Mouse (Mus musculus) C2C12 (cell line): ENCODE data around the gene Prickle2. TPM values are rescaled to one million over a fixed set of nuclear protein-coding genes. Genes with fewer than 3 reads are reported as not detected.

Experiments used
- H3K27me3 ChIP-seq: one replicate; pipeline ENCODE4 v1.6.1; 2011; ENCODE audit not compliant: control insufficient read depth, insufficient read depth, insufficient read length
- H3K36me3 ChIP-seq: one replicate; pipeline ENCODE4 v1.6.1; 2011; ENCODE audit not compliant: control insufficient read depth, insufficient read depth
- H3K4me3 ChIP-seq: one replicate; pipeline ENCODE4 v1.5.1; 2011; ENCODE audit warnings: mild to moderate bottlenecking, control low read depth; ENCODE audit not compliant: poor library complexity, insufficient read depth, severe bottlenecking
- H3K79me2 ChIP-seq: one replicate; pipeline ENCODE4 v1.6.1; 2011; ENCODE audit not compliant: control insufficient read depth, insufficient read depth
- H3K79me3 ChIP-seq: one replicate; pipeline ENCODE4 v1.6.1; 2011; ENCODE audit warnings: low read depth, control low read depth
- H3ac ChIP-seq: one replicate; pipeline ENCODE3; 2011; ENCODE audit warnings: low read depth; ENCODE audit not compliant: control insufficient read depth, insufficient read length
- CEBPB ChIP-seq: IDR thresholded peaks from one replicate; pipeline ENCODE4 v1.6.1; 2011; ENCODE audit warnings: low read depth, mild to moderate bottlenecking, control low read depth, moderate library complexity
- CTCF ChIP-seq: IDR thresholded peaks from one replicate; pipeline ENCODE4 v1.5.1; 2011; ENCODE audit not compliant: control insufficient read depth, insufficient read depth, insufficient read length
- FOSL1 ChIP-seq: IDR thresholded peaks from one replicate; pipeline ENCODE4 v1.8.0; 2011; ENCODE audit warnings: mild to moderate bottlenecking, low read length; ENCODE audit not compliant: poor library complexity, insufficient read depth, severe bottlenecking
- MAX ChIP-seq: IDR thresholded peaks from one replicate; pipeline ENCODE4 v1.6.1; 2011; ENCODE audit warnings: mild to moderate bottlenecking, control low read depth
- MYOD1 ChIP-seq: IDR thresholded peaks from one replicate; pipeline ENCODE4 v1.6.1; 2011; ENCODE audit warnings: low read depth; ENCODE audit not compliant: control insufficient read depth, insufficient read length
- MYOG ChIP-seq: IDR thresholded peaks from one replicate; pipeline ENCODE4 v1.6.1; 2011; ENCODE audit not compliant: control insufficient read depth, insufficient read length; ENCODE audit errors: extremely low read depth
- USF1 ChIP-seq: IDR thresholded peaks from one replicate; pipeline ENCODE4 v1.6.1; 2011; ENCODE audit warnings: low read depth, mild to moderate bottlenecking, control low read depth, moderate library complexity
- polyA plus RNA-seq: library from polyadenylated mRNA; unstranded; fragments of >200 nt; fragmentation: generic; extraction: Trizol; gene quantifications from one replicate; pipeline ENCODE4 v1.2.1, GENCODE M21; 2012; ENCODE audit warnings: missing spikeins

Prickle2 gene
- polyA plus RNA-seq, 1 experiment = 0.02 TPM

DNA sequence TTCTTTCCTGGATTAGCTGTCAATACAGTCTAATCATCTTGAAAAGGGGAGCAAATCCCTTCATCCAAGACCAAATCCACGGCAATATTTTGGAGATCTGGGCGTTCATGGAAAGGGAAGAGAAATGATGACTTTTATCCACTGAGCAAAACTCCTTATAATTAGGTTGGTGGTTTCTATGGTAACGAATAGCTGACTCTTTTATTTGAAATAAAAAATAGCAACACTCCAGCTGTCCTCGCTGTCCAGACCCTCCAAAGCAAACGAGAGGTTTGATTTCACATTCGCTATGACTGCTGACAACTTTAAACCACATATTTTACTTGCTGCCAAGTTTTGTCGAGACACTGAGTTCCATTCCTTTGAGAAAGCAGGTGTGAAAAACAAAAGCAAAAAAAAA lies 64.0 kb downstream of the Prickle2 start:
- TF ChIP-seq MYOG = no peak
- H3K36me3 ChIP-seq = no peaks in the 10 kb centered on the region
- H3K79me3 ChIP-seq = no peaks in the 10 kb centered on the region
- no peaks in the 10 kb centered on the region for H3K79me2 ChIP-seq
- no peaks in the 10 kb centered on the region for H3K27me3 ChIP-seq
- no peak overlapping the region for H3K4me3 ChIP-seq
- no peak overlapping the region for H3ac ChIP-seq

DNA sequence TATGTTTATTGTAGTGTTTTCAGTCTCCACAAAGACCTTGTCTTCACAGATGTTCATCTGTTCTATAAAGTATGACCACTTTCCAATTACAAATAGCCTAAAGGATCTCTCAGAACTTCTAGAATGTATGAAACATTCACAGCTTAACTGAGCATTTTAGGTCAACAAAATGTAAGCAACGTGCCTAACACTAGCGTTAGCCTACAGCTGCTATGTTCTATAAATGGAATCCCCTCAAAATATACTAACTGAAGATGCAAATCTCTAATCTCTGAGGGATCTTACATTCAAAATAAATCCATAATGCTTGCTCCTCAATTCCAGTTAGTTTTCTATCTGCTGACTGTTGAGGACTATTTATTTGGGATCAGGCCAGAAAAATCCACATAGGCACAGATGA lies 65.1 kb downstream of the Prickle2 start:
- no peaks in the 10 kb centered on the region for H3K36me3 ChIP-seq
- H3K27me3 ChIP-seq = no peaks in the 10 kb centered on the region
- no peak overlapping the region for H3K4me3 ChIP-seq
- no peak overlapping the region for H3ac ChIP-seq
- TF ChIP-seq CTCF = no peak
- no peak for TF ChIP-seq FOSL1
- TF ChIP-seq MYOG = no peak
- TF ChIP-seq MAX = no peak
- TF ChIP-seq CEBPB = no peak
- no peak for TF ChIP-seq USF1
- no peaks in the 10 kb centered on the region for H3K79me3 ChIP-seq
- H3K79me2 ChIP-seq = no peaks in the 10 kb centered on the region

DNA sequence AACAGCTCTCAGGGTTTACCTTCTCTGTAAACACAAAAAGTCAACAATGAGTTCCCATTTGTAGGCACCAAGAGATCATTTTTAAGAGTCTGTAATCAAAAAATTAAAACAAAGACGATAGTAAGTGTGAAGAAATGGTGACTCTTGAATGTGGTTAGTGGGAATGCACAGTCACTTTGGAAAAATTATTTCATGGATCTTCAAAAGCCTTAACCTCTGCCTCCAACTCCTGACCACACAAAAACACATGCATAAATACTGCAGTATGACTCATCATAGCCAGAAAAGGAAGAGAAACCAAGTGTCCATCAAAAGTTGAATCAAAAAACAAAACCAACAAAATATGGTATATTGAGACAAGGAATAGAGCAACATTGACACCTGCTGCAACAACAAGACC lies 69.5 kb downstream of the Prickle2 start:
- Histone ChIP-seq H3K36me3 (no peaks in the 10 kb centered on the region), H3K79me3 (no peaks in the 10 kb centered on the region), H3ac (no peak overlapping the region), H3K4me3 (no peak overlapping the region), H3K27me3 (no peaks in the 10 kb centered on the region), H3K79me2 (no peaks in the 10 kb centered on the region)
- TF ChIP-seq CEBPB (no peak), MYOD1 (no peak), FOSL1 (no peak), CTCF (no peak), USF1 (no peak)

DNA sequence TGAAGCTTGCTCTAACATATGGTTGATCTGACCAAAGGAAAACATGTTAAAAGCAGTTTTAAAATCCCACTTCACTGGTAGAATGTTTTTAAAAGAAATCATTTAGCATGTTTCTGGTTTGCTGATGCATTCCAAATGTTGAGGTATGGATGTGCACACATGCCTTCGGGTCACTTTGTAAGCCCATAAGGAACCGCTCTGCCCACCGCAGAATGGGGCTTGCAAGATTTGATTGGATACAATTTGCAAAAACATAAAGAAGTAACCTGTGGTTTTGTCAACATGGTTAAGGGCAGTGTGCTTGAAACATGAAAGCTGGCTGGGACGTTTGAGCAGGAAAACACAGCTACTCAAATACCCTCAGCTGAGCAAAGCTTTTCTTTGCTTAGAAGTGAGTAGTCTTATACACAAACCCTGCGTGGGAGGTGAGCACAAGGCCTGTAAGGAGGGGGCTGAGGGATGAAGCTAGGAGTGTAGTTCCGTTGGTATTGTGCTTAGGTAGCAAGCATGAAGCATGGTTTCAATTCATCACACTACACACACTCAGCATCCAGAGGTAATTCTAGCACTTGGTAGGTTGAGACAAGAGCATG lies 71.0 kb downstream of the Prickle2 start:
- TF ChIP-seq CEBPB = no peak
- no peak for TF ChIP-seq MYOD1
- Histone ChIP-seq H3ac (no peak overlapping the region), H3K27me3 (no peaks in the 10 kb centered on the region), H3K79me2 (no peaks in the 10 kb centered on the region), H3K36me3 (no peaks in the 10 kb centered on the region), H3K79me3 (no peaks in the 10 kb centered on the region), H3K4me3 (no peak overlapping the region)

DNA sequence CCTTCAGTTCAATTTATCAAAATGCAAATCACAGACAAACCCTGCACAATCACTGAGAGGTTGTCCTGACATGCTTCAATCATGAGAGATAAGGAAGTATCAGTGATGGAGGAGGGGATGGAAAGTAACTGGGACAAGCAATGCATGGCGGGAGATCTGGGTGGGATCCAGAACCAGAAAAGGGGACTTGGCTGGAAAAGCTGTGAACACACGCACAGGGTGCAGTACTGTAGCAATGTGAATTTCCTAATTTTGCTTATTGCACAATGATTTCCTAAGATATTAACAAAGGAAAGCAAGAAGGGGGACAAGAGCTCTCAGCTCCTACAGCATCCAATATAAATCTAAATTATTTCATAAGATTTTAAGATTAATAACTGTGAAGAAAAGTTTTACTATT lies 75.0 kb downstream of the Prickle2 start:
- no peak overlapping the region for H3K4me3 ChIP-seq
- H3ac ChIP-seq = no peak overlapping the region
- no peaks in the 10 kb centered on the region for H3K27me3 ChIP-seq
- no peak for TF ChIP-seq CTCF
- TF ChIP-seq FOSL1 = no peak
- TF ChIP-seq MYOG = no peak
- no peak for TF ChIP-seq USF1
- no peak for TF ChIP-seq MAX
- no peak for TF ChIP-seq MYOD1
- TF ChIP-seq CEBPB = no peak
- H3K36me3 ChIP-seq = no peaks in the 10 kb centered on the region
- H3K79me3 ChIP-seq = no peaks in the 10 kb centered on the region
- H3K79me2 ChIP-seq = no peaks in the 10 kb centered on the region

DNA sequence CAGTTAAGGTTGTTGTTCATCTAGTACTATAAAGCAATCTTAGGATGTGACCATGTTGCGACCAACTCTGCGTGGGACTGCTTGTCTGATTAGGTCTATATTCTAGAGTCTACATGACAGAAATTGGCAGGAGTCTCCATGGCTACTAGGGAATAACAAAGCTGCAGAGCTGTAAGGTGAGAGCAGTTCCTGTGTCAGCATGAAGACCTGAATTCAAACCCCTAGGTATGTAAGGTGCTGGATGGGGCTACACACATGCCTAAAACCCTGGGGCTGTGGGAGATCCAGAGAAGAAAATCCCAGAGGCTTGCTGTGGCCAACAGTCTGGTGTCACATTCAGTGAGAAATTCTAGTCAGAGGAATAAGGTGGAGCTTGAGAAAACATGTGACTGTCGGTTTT lies 78.2 kb downstream of the Prickle2 start:
- Histone ChIP-seq H3K36me3 (no peaks in the 10 kb centered on the region), H3ac (no peak overlapping the region), H3K79me3 (no peaks in the 10 kb centered on the region), H3K79me2 (no peaks in the 10 kb centered on the region), H3K27me3 (no peaks in the 10 kb centered on the region), H3K4me3 (no peak overlapping the region)
- TF ChIP-seq MYOD1 = no peak
- TF ChIP-seq CEBPB = no peak
- no peak for TF ChIP-seq MAX
